Mouse (Mus musculus): Measurements from ENCODE around the gene C730034F03Rik.

DNA sequence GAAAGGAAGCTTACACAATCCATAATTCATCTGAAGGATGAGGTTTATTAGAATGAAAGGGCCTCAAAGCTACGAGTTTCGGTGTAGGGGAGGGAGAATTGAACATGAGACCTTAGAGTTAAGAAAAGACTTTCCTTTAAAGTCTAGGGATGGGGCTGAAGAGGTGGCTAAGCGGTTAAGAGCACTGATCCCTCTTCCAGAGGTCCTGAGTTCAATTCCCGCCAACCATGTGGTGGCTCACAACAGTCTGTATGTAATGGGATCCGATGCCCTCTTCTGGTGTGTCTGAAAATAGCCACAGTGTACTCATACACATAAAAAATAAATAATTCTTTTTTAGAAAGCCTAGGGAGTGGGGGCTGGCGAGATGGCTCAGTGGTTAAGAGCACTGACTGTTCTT, 952 bp downstream of the C730034F03Rik start:
- TF ChIP-seq CTCF (conservative IDR thresholded peaks at IDR 0.05; ENCODE audit: insufficient read depth, insufficient read length, low read depth, low read length) (no peak), POLR2A (IDR thresholded peaks at IDR 0.05; ENCODE audit: low read depth, low read length) (no peak)
